Mouse (Mus musculus) kidney, embryonic 14.5 days (tissue): ENCODE results near the gene Atf7ip2. TPM values are rescaled to one million over a fixed set of nuclear protein-coding genes. Genes with fewer than 3 reads are reported as not detected.

ENCODE experiments used
- microRNA-seq: library from miRNA; unstranded; fragments of <30 nt; microRNA quantifications from one replicate; pipeline ENCODE4, GENCODE M21; 2016
- polyA plus RNA-seq: library from polyadenylated mRNA; unstranded; fragments of >200 nt; fragmentation: Nextera tagmentation; extraction: Ambion mirVana; gene quantifications from 2 replicates; pipeline ENCODE4 v1.2.1, GENCODE M21; 2014

Gene Atf7ip2
- polyA plus RNA-seq, 1 experiment from 2014 or later = 2.9 TPM

Small RNA genes lying within 50 kb of the gene (microRNA-seq; reads per million reads assigned to microRNA genes)
- not detected for gene Gm22932

Other genes starting within 250 kb of the Atf7ip2 start
- 0.16 and 0.42 TPM in 2 replicates for gene Grin2a, start 197.2 kb upstream of the Atf7ip2 start, polyA plus RNA-seq
- gene Rpl39l, start 22.5 kb upstream of the Atf7ip2 start, polyA plus RNA-seq = not detected in 2 replicates
- 9.8 and 14.7 TPM in 2 replicates for gene Emp2, start 121.3 kb downstream of the Atf7ip2 start, polyA plus RNA-seq
- gene Tekt5, start 202.8 kb downstream of the Atf7ip2 start, polyA plus RNA-seq = 0.90 and 1.3 TPM in 2 replicates
- 69.9 and 77.1 TPM in 2 replicates for gene Nubp1, start 219.2 kb downstream of the Atf7ip2 start, polyA plus RNA-seq